Mouse (Mus musculus): ENCODE measurements around the gene Gm9821. TPM values are rescaled to one million over a fixed set of nuclear protein-coding genes. Genes with fewer than 3 reads are reported as not detected.

Gene Gm9821
- polyA plus RNA-seq, 1 experiment from 2014 or later = 0.27 TPM

DNA sequence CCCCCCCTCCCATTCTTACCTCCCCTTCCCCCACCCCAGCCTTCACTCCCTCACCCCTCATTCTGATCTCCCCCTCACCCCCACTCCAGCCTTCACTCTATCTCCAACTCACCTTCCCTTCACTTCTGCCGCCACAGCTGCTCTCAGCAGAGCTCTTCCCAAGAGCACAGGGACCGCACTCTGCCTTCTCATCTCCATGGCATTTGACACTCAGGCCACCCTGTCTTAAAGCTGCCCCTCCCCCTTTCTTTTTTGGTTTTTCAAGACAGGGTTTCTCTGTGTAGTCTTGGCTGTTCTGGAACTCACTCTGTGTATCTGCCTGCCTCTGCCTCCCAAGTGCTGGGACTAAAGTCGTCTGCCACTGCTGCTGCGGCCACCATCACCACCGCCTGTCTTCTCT lies 35.3 kb downstream of the Gm9821 start:
- no peak overlapping the region for H3K27ac ChIP-seq
- WGBS = 50% methylated on average over 5 of the region's 5 CpGs
- no peak for ATAC-seq (ENCODE audit: low FRiP score, low read depth)
- H3K36me3 ChIP-seq = peaks cover 7% of the 10 kb centered on the region; the same call in 1 of the 2 replicates
- peaks cover 31% of the 10 kb centered on the region for H3K4me1 ChIP-seq
- no peak overlapping the region for H3K9ac ChIP-seq
- no peak overlapping the region for H3K4me2 ChIP-seq (replicated peaks)
- H3K27me3 ChIP-seq = peaks cover 34% of the 10 kb centered on the region
- no peaks in the 10 kb centered on the region for H3K9me3 ChIP-seq
- no peak overlapping the region for H3K4me3 ChIP-seq

DNA sequence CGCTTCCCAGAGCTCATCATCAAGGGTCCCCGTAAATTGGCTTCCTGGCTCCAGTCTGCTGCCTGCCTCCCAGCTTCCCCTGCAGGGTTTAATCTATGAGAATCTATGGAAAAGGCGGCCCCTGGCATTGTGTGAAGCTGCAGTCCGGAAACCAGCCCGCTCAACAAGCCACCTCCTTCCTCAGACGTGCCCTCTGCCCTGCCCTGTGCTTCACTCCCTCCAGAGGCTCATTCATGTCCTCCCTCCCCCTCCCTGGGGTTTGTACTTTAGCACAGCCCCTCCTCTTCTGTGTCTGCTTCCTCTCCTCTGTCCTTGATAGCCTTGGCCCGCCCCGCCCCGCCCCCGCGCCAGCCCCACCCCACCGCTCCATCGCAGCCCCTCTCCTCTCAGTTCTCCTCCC lies 38.9 kb downstream of the Gm9821 start:
- H3K27ac ChIP-seq = no peak overlapping the region; the same call in 1 of the 2 replicates
- ATAC-seq (ENCODE audit: low FRiP score, low read depth) = peak; percentile 73
- peak overlapping the region; percentile 58 for H3K4me2 ChIP-seq (replicated peaks)
- no peaks in the 10 kb centered on the region for H3K9me3 ChIP-seq
- peaks cover 16% of the 10 kb centered on the region; the same call in 1 of the 2 replicates for H3K27me3 ChIP-seq
- H3K36me3 ChIP-seq = peaks cover 7% of the 10 kb centered on the region; the same call in 1 of the 2 replicates
- H3K9ac ChIP-seq = 0 out of 2 replicates have a peak overlapping the region, but pooled peaks have one; percentile 40
- 6% methylated on average over 6 of the region's 13 CpGs for WGBS
- peak overlapping the region; percentile 16; the same call in 1 of the 2 replicates for H3K4me3 ChIP-seq
- H3K4me1 ChIP-seq = peaks cover 17% of the 10 kb centered on the region

DNA sequence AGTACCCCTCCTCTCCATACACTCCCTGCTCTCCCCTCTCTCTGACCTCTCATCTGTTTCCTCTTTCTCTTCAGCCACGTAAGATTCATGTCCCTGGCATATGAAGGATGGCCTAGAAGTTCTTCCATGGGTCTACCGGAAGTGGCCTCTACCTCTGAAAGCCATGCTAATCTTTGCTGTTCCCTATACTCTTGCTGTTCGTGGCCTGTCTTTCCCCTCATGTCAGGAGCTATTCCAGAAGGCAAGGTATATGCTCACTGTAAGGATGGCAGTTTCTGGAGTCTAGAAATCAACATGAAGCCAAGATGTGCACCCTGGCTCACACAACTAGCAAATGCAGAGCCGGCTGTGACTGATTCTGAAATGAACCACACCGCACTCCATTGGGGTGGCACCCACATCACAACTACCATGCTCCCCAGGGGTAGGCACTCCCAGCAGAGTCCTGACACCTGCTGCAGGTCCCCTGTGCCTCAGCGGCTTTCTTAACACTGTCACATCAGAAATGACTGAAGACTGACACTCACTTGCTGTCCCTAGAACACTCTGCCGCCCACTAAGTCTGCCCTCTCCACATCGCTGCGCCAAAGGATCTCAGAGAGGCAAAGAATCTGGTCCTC lies 39.5 kb downstream of the Gm9821 start:
- Histone ChIP-seq H3K4me1 (peaks cover 17% of the 10 kb centered on the region), H3K9me3 (peaks cover 4% of the 10 kb centered on the region; the same call in 1 of the 2 replicates), H3K36me3 (peaks cover 12% of the 10 kb centered on the region; the same call in 1 of the 2 replicates), H3K4me2 (replicated peaks) (peak overlapping the region; percentile 58), H3K4me3 (no peak overlapping the region), H3K9ac (0 out of 2 replicates have a peak overlapping the region, but pooled peaks have one; percentile 40), H3K27me3 (peaks cover 16% of the 10 kb centered on the region; the same call in 1 of the 2 replicates), H3K27ac (peak overlapping the region; percentile 44; the same call in 1 of the 2 replicates)
- ATAC-seq (ENCODE audit: low FRiP score, low read depth) = no peak
- 35% methylated on average over 9 of the region's 9 CpGs for WGBS

DNA sequence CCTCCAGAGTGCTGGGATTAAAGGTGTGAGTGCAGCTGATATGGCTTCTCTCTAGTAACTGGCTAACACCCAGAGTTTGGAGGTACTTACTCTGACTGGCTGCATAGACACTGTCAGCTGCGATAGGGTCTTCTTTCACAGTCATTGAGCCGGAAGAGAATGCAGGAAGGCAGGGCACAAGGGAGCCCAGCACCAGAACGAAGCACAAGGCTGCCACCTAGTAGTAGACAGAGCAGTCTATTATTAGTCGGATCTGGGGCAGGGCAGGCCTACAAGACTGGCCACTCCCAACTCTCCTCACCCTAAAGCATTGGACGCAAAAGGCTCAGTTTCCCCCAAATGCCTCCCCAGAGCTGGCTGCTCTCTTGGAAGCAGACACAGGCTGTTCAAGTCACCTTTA lies 40.6 kb downstream of the Gm9821 start:
- peaks cover 4% of the 10 kb centered on the region; the same call in 1 of the 2 replicates for H3K9me3 ChIP-seq
- H3K36me3 ChIP-seq = peaks cover 20% of the 10 kb centered on the region; the same call in 1 of the 2 replicates
- peaks cover 16% of the 10 kb centered on the region; the same call in 1 of the 2 replicates for H3K27me3 ChIP-seq
- H3K4me3 ChIP-seq = no peak overlapping the region
- H3K4me2 ChIP-seq (replicated peaks) = no peak overlapping the region
- no peak overlapping the region for H3K27ac ChIP-seq
- H3K4me1 ChIP-seq = peaks cover 13% of the 10 kb centered on the region
- no peak for ATAC-seq (ENCODE audit: low FRiP score, low read depth)
- H3K9ac ChIP-seq = no peak overlapping the region; the same call in 1 of the 2 replicates
- WGBS = 13% methylated on average over 5 of the region's 5 CpGs

DNA sequence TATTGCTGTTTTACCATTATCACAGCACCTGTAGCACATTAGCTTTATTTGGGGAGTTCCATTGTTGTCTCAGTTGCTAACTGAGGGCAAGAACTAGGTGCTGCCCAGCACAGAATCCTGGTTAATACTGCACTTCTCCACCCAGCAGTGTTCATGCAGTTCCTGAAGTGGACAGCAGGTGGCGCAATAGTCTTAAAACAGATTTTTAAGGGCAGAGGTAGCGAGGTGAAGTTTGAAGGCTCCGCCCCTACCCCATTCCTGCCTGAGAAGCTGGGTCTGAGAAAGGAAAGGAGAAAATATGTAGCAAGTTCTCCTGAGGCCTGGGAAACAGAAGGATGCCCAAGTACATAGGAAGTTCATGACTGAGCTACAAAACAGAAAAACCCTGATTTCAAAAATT lies 42.0 kb downstream of the Gm9821 start:
- Histone ChIP-seq H3K9me3 (peaks cover 4% of the 10 kb centered on the region; the same call in 1 of the 2 replicates), H3K4me2 (replicated peaks) (no peak overlapping the region), H3K9ac (no peak overlapping the region), H3K4me1 (peaks cover 13% of the 10 kb centered on the region), H3K27ac (no peak overlapping the region), H3K27me3 (peaks cover 16% of the 10 kb centered on the region; the same call in 1 of the 2 replicates), H3K4me3 (no peak overlapping the region), H3K36me3 (peaks cover 20% of the 10 kb centered on the region; the same call in 1 of the 2 replicates)
- WGBS = 1% methylated on average over 3 of the region's 3 CpGs
- peak; percentile 21; the same call in 1 of the 2 replicates for ATAC-seq (ENCODE audit: low FRiP score, low read depth)

DNA sequence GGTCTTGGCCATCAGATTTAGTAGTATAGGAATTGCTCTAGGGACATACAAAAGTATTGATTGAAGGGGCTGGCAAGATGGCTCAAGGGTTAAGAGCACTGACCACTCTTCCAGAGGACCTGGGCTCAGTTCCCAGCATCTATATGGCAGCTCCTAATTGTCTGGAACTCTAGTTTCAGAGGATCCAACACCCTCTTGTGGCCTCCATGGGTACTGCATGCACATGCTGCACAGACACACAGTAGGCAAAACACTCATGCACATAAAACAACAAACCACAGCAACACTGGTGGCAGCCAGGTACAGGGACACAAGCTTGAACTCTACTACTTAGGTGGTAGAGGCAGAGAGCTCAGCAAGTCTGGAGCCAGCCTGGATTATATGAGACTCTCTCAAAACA lies 44.2 kb downstream of the Gm9821 start:
- Histone ChIP-seq H3K27me3 (peaks cover 16% of the 10 kb centered on the region; the same call in 1 of the 2 replicates), H3K4me1 (peaks cover 7% of the 10 kb centered on the region), H3K4me3 (no peak overlapping the region), H3K27ac (no peak overlapping the region), H3K9me3 (peaks cover 4% of the 10 kb centered on the region; the same call in 1 of the 2 replicates), H3K36me3 (peaks cover 14% of the 10 kb centered on the region; the same call in 1 of the 2 replicates), H3K4me2 (replicated peaks) (no peak overlapping the region), H3K9ac (no peak overlapping the region)
- no peak for ATAC-seq (ENCODE audit: low FRiP score, low read depth)

DNA sequence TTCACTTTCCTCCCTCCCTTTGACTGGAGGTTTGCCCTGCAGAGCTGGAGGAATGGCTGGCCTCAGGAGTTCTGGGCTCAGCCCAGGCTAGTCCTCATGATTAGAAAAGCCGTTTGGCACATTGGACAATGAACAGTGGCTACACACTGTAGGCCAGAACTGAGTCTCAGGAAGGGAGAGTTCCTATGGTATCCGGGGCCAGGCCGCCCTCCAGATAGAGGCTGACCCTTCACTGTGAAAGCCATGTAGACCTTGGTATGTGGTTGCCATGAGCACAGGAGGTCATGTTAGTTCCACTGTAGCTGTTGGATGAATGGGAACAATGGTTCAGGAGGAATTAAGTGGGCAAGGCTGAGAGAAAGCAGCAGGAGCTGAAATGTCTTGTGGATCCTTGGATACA lies 47.9 kb downstream of the Gm9821 start:
- Histone ChIP-seq H3K4me1 (0 out of 2 replicates have a peak, but pooled peaks cover 3% of the 10 kb centered on the region), H3K9me3 (peaks cover 4% of the 10 kb centered on the region; the same call in 1 of the 2 replicates), H3K4me2 (replicated peaks) (no peak overlapping the region), H3K27me3 (no peaks in the 10 kb centered on the region), H3K36me3 (peaks cover 14% of the 10 kb centered on the region; the same call in 1 of the 2 replicates), H3K9ac (no peak overlapping the region), H3K4me3 (no peak overlapping the region), H3K27ac (no peak overlapping the region)
- ATAC-seq (ENCODE audit: low FRiP score, low read depth) = no peak
- 84% methylated on average over 3 of the region's 3 CpGs for WGBS

DNA sequence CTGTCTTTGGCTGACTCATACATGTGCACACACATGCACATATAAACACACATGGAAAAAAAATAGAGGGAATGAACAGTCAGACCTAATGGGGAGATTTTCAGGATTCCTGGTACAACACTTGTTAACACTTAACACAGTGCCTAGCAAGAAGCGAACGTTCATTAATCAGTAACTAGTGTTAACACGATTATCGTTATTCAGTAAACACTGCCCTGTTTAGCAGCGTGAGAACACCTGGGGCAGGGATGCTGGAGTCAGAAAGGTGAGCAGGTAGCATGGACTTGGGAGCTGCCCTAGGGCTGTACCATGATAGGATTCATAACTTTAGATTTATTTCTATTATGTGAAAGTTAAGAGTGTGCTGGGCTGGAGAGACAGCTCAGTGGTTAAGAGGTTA lies 50.5 kb downstream of the Gm9821 start:
- ATAC-seq (ENCODE audit: low FRiP score, low read depth) = no peak
- H3K4me2 ChIP-seq (replicated peaks) = no peak overlapping the region
- no peaks in the 10 kb centered on the region for H3K36me3 ChIP-seq
- H3K4me1 ChIP-seq = 0 out of 2 replicates have a peak, but pooled peaks cover 3% of the 10 kb centered on the region
- no peaks in the 10 kb centered on the region for H3K9me3 ChIP-seq
- peaks cover 3% of the 10 kb centered on the region; the same call in 1 of the 2 replicates for H3K27me3 ChIP-seq
- WGBS = 78% methylated on average over 5 of the region's 5 CpGs
- no peak overlapping the region for H3K27ac ChIP-seq
- no peak overlapping the region for H3K9ac ChIP-seq
- H3K4me3 ChIP-seq = no peak overlapping the region

Small RNA genes lying within 50 kb of the gene (microRNA-seq; reads per million reads assigned to microRNA genes)
- gene Mir6999 = not detected

Other genes starting within 250 kb of the Gm9821 start
- gene Atg13, start 235.1 kb upstream of the Gm9821 start, polyA plus RNA-seq (2015; fragmentation: Nextera tagmentation; extraction: Ambion mirVana) = 27.2 and 29.0 TPM in 2 replicates
- 22.6 and 24.5 TPM in 2 replicates for gene Harbi1, start 234.9 kb upstream of the Gm9821 start, polyA plus RNA-seq (2015; fragmentation: Nextera tagmentation; extraction: Ambion mirVana)
- 18.9 and 20.9 TPM in 2 replicates for gene Ambra1, start 215.6 kb upstream of the Gm9821 start, polyA plus RNA-seq (2015; fragmentation: Nextera tagmentation; extraction: Ambion mirVana)
- gene Chrm4, start 18.5 kb upstream of the Gm9821 start, polyA plus RNA-seq (2015; fragmentation: Nextera tagmentation; extraction: Ambion mirVana) = 0.38 and 0.78 TPM in 2 replicates
- gene Mdk, start 13.4 kb upstream of the Gm9821 start, polyA plus RNA-seq (2015; fragmentation: Nextera tagmentation; extraction: Ambion mirVana) = 1,939 and 1,982 TPM in 2 replicates
- 33.0 and 34.0 TPM in 2 replicates for gene Dgkz, start 30.2 kb downstream of the Gm9821 start, polyA plus RNA-seq (2015; fragmentation: Nextera tagmentation; extraction: Ambion mirVana)
- 10.1 and 10.9 TPM in 2 replicates for gene Creb3l1, start 78.8 kb downstream of the Gm9821 start, polyA plus RNA-seq (2015; fragmentation: Nextera tagmentation; extraction: Ambion mirVana)
- 38.9 and 46.8 TPM in 2 replicates for gene Phf21a, start 147.4 kb downstream of the Gm9821 start, polyA plus RNA-seq (2015; fragmentation: Nextera tagmentation; extraction: Ambion mirVana)

Data from limb, embryonic 13.5 days (tissue).